Mouse (Mus musculus): ENCODE data around the gene Ccdc136. TPM values are rescaled to one million over a fixed set of nuclear protein-coding genes. Genes with fewer than 3 reads are reported as not detected.
"Not testable (repeated sequence)": the region's sequence is repeated elsewhere in the genome, so short reads cannot be mapped to it uniquely, and the experiment has no call there.

Ccdc136 gene
- polyA plus RNA-seq (2016; fragmentation: Nextera tagmentation; extraction: Ambion mirVana): 19.4 and 29.8 TPM in 2 replicates

GRCm38 (mm10) chr6:29395910-29396713 is at the start of gene Ccdc136:
Ccdc136 (plus strand) TSS chr6:29396309.
- Histone ChIP-seq H3K4me3 (peak within 1 kb of the TSS; percentile 77), H3K9me3 (replicated peaks) (no peaks in the 10 kb centered on the region), H3K36me3 (peaks cover 12% of the 10 kb centered on the region), H3K27ac (peak within 1 kb of the TSS; percentile 81), H3K27me3 (ENCODE audit: low read depth, poor library complexity, severe bottlenecking) (peaks cover 38% of the 10 kb centered on the region), H3K4me1 (peaks cover 21% of the 10 kb centered on the region)
- peak; percentile 86 for DNase-seq (ENCODE audit: low spot score)
- WGBS: under 1% methylated on average over 49 of the region's 49 CpGs

GRCm38 (mm10) chr6:29346512-29346911 is 49.6 kb upstream of the Ccdc136 start:
- not testable (repeated sequence) for H3K4me3 ChIP-seq; H3K9me3 ChIP-seq (replicated peaks); DNase-seq (ENCODE audit: low spot score); H3K27ac ChIP-seq; H3K36me3 ChIP-seq; H3K27me3 ChIP-seq (ENCODE audit: low read depth, poor library complexity, severe bottlenecking)
- 88% methylated on average over 2 of the region's 2 CpGs for WGBS
- peaks cover 13% of the 10 kb centered on the region for H3K4me1 ChIP-seq

GRCm38 (mm10) chr6:29347189-29347588 is 48.9 kb upstream of the Ccdc136 start:
- Histone ChIP-seq H3K27me3 (ENCODE audit: low read depth, poor library complexity, severe bottlenecking) (no peaks in the 10 kb centered on the region), H3K27ac (peak overlapping the region; percentile 89), H3K4me1 (peaks cover 13% of the 10 kb centered on the region), H3K4me3 (peak overlapping the region; percentile 94), H3K9me3 (replicated peaks) (no peaks in the 10 kb centered on the region), H3K36me3 (no peaks in the 10 kb centered on the region; the same call in 1 of the 2 replicates)
- no peak for DNase-seq (ENCODE audit: low spot score)
- WGBS: 43% methylated on average over 7 of the region's 7 CpGs

GRCm38 (mm10) chr6:29347665-29348370 is 48.3 kb upstream of the Ccdc136 start, which contains the start of gene Calu:
Calu (plus strand) TSS chr6:29348069.
- Histone ChIP-seq H3K4me3 (peak within 1 kb of the TSS; percentile 94), H3K27me3 (ENCODE audit: low read depth, poor library complexity, severe bottlenecking) (no peaks in the 10 kb centered on the region), H3K27ac (peak within 1 kb of the TSS; percentile 89), H3K36me3 (no peaks in the 10 kb centered on the region; the same call in 1 of the 2 replicates), H3K4me1 (peaks cover 13% of the 10 kb centered on the region), H3K9me3 (replicated peaks) (no peaks in the 10 kb centered on the region)
- WGBS: under 1% methylated on average over 55 of the region's 55 CpGs
- DNase-seq (ENCODE audit: low spot score): peak; percentile 100

GRCm38 (mm10) chr6:29348371-29348724 is 47.8 kb upstream of the Ccdc136 start:
- DNase-seq (ENCODE audit: low spot score): no peak
- no peaks in the 10 kb centered on the region for H3K9me3 ChIP-seq (replicated peaks)
- H3K27ac ChIP-seq: peak overlapping the region; percentile 89
- H3K27me3 ChIP-seq (ENCODE audit: low read depth, poor library complexity, severe bottlenecking): no peaks in the 10 kb centered on the region
- H3K4me1 ChIP-seq: peaks cover 13% of the 10 kb centered on the region
- under 1% methylated on average over 15 of the region's 15 CpGs for WGBS
- H3K36me3 ChIP-seq: no peaks in the 10 kb centered on the region; the same call in 1 of the 2 replicates
- H3K4me3 ChIP-seq: peak overlapping the region; percentile 94

- peaks cover 13% of the 10 kb centered on the region for H3K4me1 ChIP-seq
- H3K4me3 ChIP-seq: no peak overlapping the region
- no peak for DNase-seq (ENCODE audit: low spot score)
- H3K36me3 ChIP-seq: peaks cover 4% of the 10 kb centered on the region
- H3K27me3 ChIP-seq (ENCODE audit: low read depth, poor library complexity, severe bottlenecking): no peaks in the 10 kb centered on the region
- no peak overlapping the region for H3K27ac ChIP-seq
- H3K9me3 ChIP-seq (replicated peaks): no peaks in the 10 kb centered on the region
Observed at GRCm38 (mm10) chr6:29351613-29352012, 44.5 kb upstream of the Ccdc136 start.

- Histone ChIP-seq H3K36me3 (peaks cover 16% of the 10 kb centered on the region), H3K4me1 (peaks cover 7% of the 10 kb centered on the region), H3K27me3 (ENCODE audit: low read depth, poor library complexity, severe bottlenecking) (no peaks in the 10 kb centered on the region), H3K9me3 (replicated peaks) (no peaks in the 10 kb centered on the region), H3K27ac (no peak overlapping the region), H3K4me3 (no peak overlapping the region)
- no peak for DNase-seq (ENCODE audit: low spot score)
- 75% methylated on average over 5 of the region's 5 CpGs for WGBS
Observed at GRCm38 (mm10) chr6:29352816-29353215, 43.3 kb upstream of the Ccdc136 start.

- H3K9me3 ChIP-seq (replicated peaks): no peaks in the 10 kb centered on the region
- no peak overlapping the region for H3K4me3 ChIP-seq
- peaks cover 6% of the 10 kb centered on the region; the same call in 1 of the 2 replicates for H3K4me1 ChIP-seq
- no peaks in the 10 kb centered on the region for H3K27me3 ChIP-seq (ENCODE audit: low read depth, poor library complexity, severe bottlenecking)
- WGBS: 96% methylated on average over 3 of the region's 3 CpGs
- H3K27ac ChIP-seq: no peak overlapping the region
- no peak for DNase-seq (ENCODE audit: low spot score)
- peaks cover 75% of the 10 kb centered on the region for H3K36me3 ChIP-seq
Observed at GRCm38 (mm10) chr6:29359386-29359785, 36.7 kb upstream of the Ccdc136 start.

GRCm38 (mm10) chr6:29360211-29360610 is 35.9 kb upstream of the Ccdc136 start:
- no peak for DNase-seq (ENCODE audit: low spot score)
- Histone ChIP-seq H3K9me3 (replicated peaks) (no peaks in the 10 kb centered on the region), H3K27me3 (ENCODE audit: low read depth, poor library complexity, severe bottlenecking) (no peaks in the 10 kb centered on the region), H3K4me3 (no peak overlapping the region), H3K36me3 (peaks cover 82% of the 10 kb centered on the region), H3K4me1 (peaks cover 6% of the 10 kb centered on the region; the same call in 1 of the 2 replicates), H3K27ac (no peak overlapping the region)
- 95% methylated on average over 6 of the region's 6 CpGs for WGBS

GRCm38 (mm10) chr6:29362246-29363128 is 33.6 kb upstream of the Ccdc136 start:
- H3K4me3 ChIP-seq: no peak overlapping the region
- no peaks in the 10 kb centered on the region for H3K9me3 ChIP-seq (replicated peaks)
- peaks cover 6% of the 10 kb centered on the region; the same call in 1 of the 2 replicates for H3K4me1 ChIP-seq
- 71% methylated on average over 7 of the region's 7 CpGs for WGBS
- no peak overlapping the region for H3K27ac ChIP-seq
- no peaks in the 10 kb centered on the region for H3K27me3 ChIP-seq (ENCODE audit: low read depth, poor library complexity, severe bottlenecking)
- no peak for DNase-seq (ENCODE audit: low spot score)
- peaks cover 92% of the 10 kb centered on the region for H3K36me3 ChIP-seq

- peaks cover 6% of the 10 kb centered on the region; the same call in 1 of the 2 replicates for H3K4me1 ChIP-seq
- no peaks in the 10 kb centered on the region for H3K27me3 ChIP-seq (ENCODE audit: low read depth, poor library complexity, severe bottlenecking)
- no peak for DNase-seq (ENCODE audit: low spot score)
- no peak overlapping the region for H3K27ac ChIP-seq
- H3K4me3 ChIP-seq: no peak overlapping the region
- WGBS: 86% methylated on average over 3 of the region's 3 CpGs
- H3K9me3 ChIP-seq (replicated peaks): no peaks in the 10 kb centered on the region
- peaks cover 92% of the 10 kb centered on the region for H3K36me3 ChIP-seq
Observed at GRCm38 (mm10) chr6:29363129-29363515, 33.0 kb upstream of the Ccdc136 start.

GRCm38 (mm10) chr6:29365277-29365676 is 30.8 kb upstream of the Ccdc136 start:
- 90% methylated on average over 1 of the region's 1 CpGs for WGBS
- no peaks in the 10 kb centered on the region for H3K9me3 ChIP-seq (replicated peaks)
- H3K36me3 ChIP-seq: peaks cover 92% of the 10 kb centered on the region

More at GRCm38 (mm10) chr6:29365277-29365676, 30.8 kb upstream of the Ccdc136 start:
- no peak for DNase-seq (ENCODE audit: low spot score)
- Histone ChIP-seq H3K27ac (no peak overlapping the region), H3K4me3 (no peak overlapping the region), H3K27me3 (ENCODE audit: low read depth, poor library complexity, severe bottlenecking) (no peaks in the 10 kb centered on the region), H3K4me1 (peaks cover 6% of the 10 kb centered on the region; the same call in 1 of the 2 replicates)
